Mouse (Mus musculus) CH12.LX (cell line): ENCODE measurements around the gene Nudt22. TPM values are rescaled to one million over a fixed set of nuclear protein-coding genes. Genes with fewer than 3 reads are reported as not detected.

Experiments
- DNase-seq: peaks from one replicate; pipeline ENCODE4 v3.0.0-alpha.2; 2013; ENCODE audit errors: extremely low read depth
- H3K27ac ChIP-seq: 2 replicates; pipeline ENCODE4 v1.5.1; 2012; ENCODE audit warnings: low read depth, mild to moderate bottlenecking, control low read depth, moderate library complexity; ENCODE audit not compliant: insufficient read depth
- H3K27me3 ChIP-seq: replicated peaks from 2 replicates; pipeline ENCODE3; 2012; ENCODE audit warnings: inconsistent platforms
- H3K36me3 ChIP-seq, 2 experiments: replicated peaks in 1 of 2; 2 replicates each; pipeline versions ENCODE3 to v1.6.1; 2012; ENCODE audit warnings: inconsistent platforms in 1 of 2, low read length in 1 of 2, mild to moderate bottlenecking in 1 of 2, mixed read lengths in 1 of 2, moderate library complexity in 1 of 2; ENCODE audit not compliant: control insufficient read depth in 1 of 2, insufficient read depth in 1 of 2
- H3K4me1 ChIP-seq, 2 experiments: 2 replicates each; pipeline ENCODE4 v1.6.1; 2012; ENCODE audit warnings: inconsistent platforms in 1 of 2, moderate library complexity in 1 of 2; ENCODE audit not compliant: insufficient read depth in 2 of 2, control insufficient read depth in 1 of 2
- H3K4me2 ChIP-seq: 2 replicates; pipeline ENCODE4 v1.6.1; 2012; ENCODE audit warnings: low read depth, mild to moderate bottlenecking, control low read depth; ENCODE audit not compliant: poor library complexity, insufficient read depth, severe bottlenecking
- H3K4me3 ChIP-seq, 3 experiments: fragments of 150-350 bp in 1 of 3; sonication (generic) in 1 of 3; replicated peaks in 1 of 3; 2 replicates each; pipeline versions ENCODE3 to v1.5.1; 2011 to 2012; ENCODE audit warnings: low read depth in 2 of 3, low read length in 2 of 3, mild to moderate bottlenecking in 2 of 3, moderate library complexity in 2 of 3, control low read depth in 1 of 3, improper control_type of control experiment in 1 of 3, inconsistent platforms in 1 of 3, mixed read lengths in 1 of 3; ENCODE audit not compliant: poor library complexity in 1 of 3
- H3K79me2 ChIP-seq: replicated peaks from 2 replicates; pipeline ENCODE4 v1.6.1; 2012; ENCODE audit warnings: mild to moderate bottlenecking, moderate library complexity; ENCODE audit not compliant: control insufficient read depth, poor library complexity, insufficient read depth, severe bottlenecking; ENCODE audit errors: extremely low read depth
- H3K9ac ChIP-seq: 2 replicates; pipeline ENCODE4 v1.6.1; 2012; ENCODE audit warnings: low read depth, mild to moderate bottlenecking, control low read depth, moderate library complexity; ENCODE audit not compliant: insufficient read depth
- H3K9me3 ChIP-seq: replicated peaks from 2 replicates; pipeline ENCODE3; 2012; ENCODE audit warnings: low read length, inconsistent platforms, mixed read lengths
- BHLHE40 ChIP-seq: IDR thresholded peaks from 2 replicates; pipeline ENCODE4 v1.6.1; 2011; ENCODE audit warnings: mild to moderate bottlenecking, low read depth, low read length, improper control_type of control experiment
- CHD2 ChIP-seq: IDR thresholded peaks from 2 replicates; pipeline ENCODE4 v1.6.1; 2011; ENCODE audit warnings: low read length, improper control_type of control experiment
- E2F4 ChIP-seq: IDR thresholded peaks from 2 replicates; pipeline ENCODE4 v1.6.1; 2011; ENCODE audit warnings: low read depth, low read length, improper control_type of control experiment; ENCODE audit not compliant: insufficient replicate concordance
- EP300 ChIP-seq: IDR thresholded peaks from 2 replicates; pipeline ENCODE4 v1.6.1; 2011; ENCODE audit warnings: low read length, improper control_type of control experiment
- ETS1 ChIP-seq: conservative IDR thresholded peaks from 2 replicates; pipeline ENCODE4 v1.6.1; 2012; ENCODE audit warnings: low read depth, mild to moderate bottlenecking, inconsistent platforms, low read length, improper control_type of control experiment, moderate library complexity
- HCFC1 ChIP-seq: IDR thresholded peaks from 2 replicates; pipeline ENCODE4 v1.6.1; 2012; ENCODE audit warnings: low read depth, mild to moderate bottlenecking, inconsistent platforms, low read length, improper control_type of control experiment
- IRF4 ChIP-seq: IDR thresholded peaks from 2 replicates; pipeline ENCODE4 v1.6.1; 2014; ENCODE audit warnings: low read depth, mild to moderate bottlenecking, inconsistent platforms, low read length, improper control_type of control experiment
- JUN ChIP-seq: IDR thresholded peaks from 2 replicates; pipeline ENCODE4 v1.6.1; 2011; ENCODE audit warnings: low read depth, mild to moderate bottlenecking, low read length, improper control_type of control experiment, moderate library complexity; ENCODE audit not compliant: insufficient read depth
- JUND ChIP-seq: conservative IDR thresholded peaks from 2 replicates; pipeline ENCODE4 v1.6.1; 2011; ENCODE audit warnings: low read depth, low read length, improper control_type of control experiment
- KAT2A ChIP-seq: IDR thresholded peaks from 2 replicates; pipeline ENCODE4 v1.6.1; 2012; ENCODE audit warnings: low read length, improper control_type of control experiment, inconsistent platforms; ENCODE audit not compliant: insufficient replicate concordance
- MAFK ChIP-seq: IDR thresholded peaks from 2 replicates; pipeline ENCODE4 v1.6.1; 2011; ENCODE audit warnings: low read length, improper control_type of control experiment; ENCODE audit not compliant: insufficient replicate concordance
- MAZ ChIP-seq: IDR thresholded peaks from 2 replicates; pipeline ENCODE4 v1.6.1; 2012; ENCODE audit warnings: low read depth, mild to moderate bottlenecking, inconsistent platforms, low read length, improper control_type of control experiment, moderate library complexity
- MEF2A ChIP-seq: IDR thresholded peaks from 2 replicates; pipeline ENCODE4 v1.6.1; 2014; ENCODE audit warnings: low read depth, mild to moderate bottlenecking, inconsistent platforms, low read length, improper control_type of control experiment, borderline replicate concordance
- MYC ChIP-seq: IDR thresholded peaks from 2 replicates; pipeline ENCODE4 v1.6.1; 2011; ENCODE audit warnings: low read depth, mild to moderate bottlenecking, improper control_type of control experiment, low read length
- NRF1 ChIP-seq: IDR thresholded peaks from 2 replicates; pipeline ENCODE4 v1.6.1; 2014; ENCODE audit warnings: low read depth, mild to moderate bottlenecking, inconsistent platforms, low read length, improper control_type of control experiment, moderate library complexity
- PAX5 ChIP-seq: IDR thresholded peaks from 2 replicates; pipeline ENCODE4 v1.6.1; 2012; ENCODE audit warnings: low read length, inconsistent platforms, mixed read lengths
- POLR2A ChIP-seq: IDR thresholded peaks from 2 replicates; pipeline ENCODE4 v1.6.1; 2011; ENCODE audit warnings: low read depth, mild to moderate bottlenecking, improper control_type of control experiment, low read length
- RCOR1 ChIP-seq: conservative IDR thresholded peaks from 2 replicates; pipeline ENCODE4 v1.6.1; 2012; ENCODE audit warnings: low read depth, mild to moderate bottlenecking, inconsistent platforms, low read length, improper control_type of control experiment
- SIN3A ChIP-seq: IDR thresholded peaks from 2 replicates; pipeline ENCODE4 v1.6.1; 2012; ENCODE audit warnings: low read length, improper control_type of control experiment, inconsistent platforms
- TCF12 ChIP-seq: IDR thresholded peaks from 2 replicates; pipeline ENCODE4 v1.6.1; 2014; ENCODE audit warnings: low read depth, mild to moderate bottlenecking, inconsistent platforms, low read length, improper control_type of control experiment
- USF2 ChIP-seq: conservative IDR thresholded peaks from 2 replicates; pipeline ENCODE4 v1.6.1; 2011; ENCODE audit warnings: low read depth, low read length, improper control_type of control experiment
- ZC3H11A ChIP-seq: IDR thresholded peaks from 2 replicates; pipeline ENCODE4 v1.6.1; 2012; ENCODE audit warnings: low read depth, mild to moderate bottlenecking, inconsistent platforms, low read length, improper control_type of control experiment
- ZKSCAN1 ChIP-seq: IDR thresholded peaks from 2 replicates; pipeline ENCODE4 v1.6.1; 2012; ENCODE audit warnings: low read depth, inconsistent platforms, low read length, improper control_type of control experiment, borderline replicate concordance
- ZMIZ1 ChIP-seq: IDR thresholded peaks from 2 replicates; pipeline ENCODE4 v1.6.1; 2012; ENCODE audit warnings: low read depth, mild to moderate bottlenecking, inconsistent platforms, low read length, improper control_type of control experiment
- ZNF384 ChIP-seq: IDR thresholded peaks from 2 replicates; pipeline ENCODE4 v1.6.1; 2012; ENCODE audit warnings: low read depth, low read length, improper control_type of control experiment, inconsistent platforms
- dilution Hi-C: fragments of 300-500 bp; cut with MboI; formaldehyde crosslinking; loops from 2 replicates; pipeline ENCODE4 v1.14.3; 2020; ENCODE audit warnings: low sequenced_read_pairs; ENCODE audit not compliant: extremely low pct_unique_long_range_greater_than_20kb, extremely low pct_ligation_motif_present
- in situ Hi-C: fragments of 300-500 bp; cut with MboI; formaldehyde crosslinking; loops from 3 replicates; pipeline ENCODE4 v1.14.3; 2019; ENCODE audit warnings: low sequenced_read_pairs, low pct_ligation_motif_present, low pct_unique_long_range_greater_than_20kb, mixed read lengths
- polyA plus RNA-seq: library from polyadenylated mRNA; unstranded; fragments of >175 nt; gene quantifications from 2 replicates; pipeline ENCODE4 v1.2.1, GENCODE M21; 2012; ENCODE audit warnings: low read depth; ENCODE audit not compliant: insufficient read length
- total RNA-seq, 2 experiments: library from RNA; depleted of rRNA; stranded (reverse); fragments of 300-350 nt in 1 of 2; fragments of >200 nt in 1 of 2; gene quantifications; 2 replicates each; pipeline ENCODE4 v1.2.3; 2012 to 2014

Gene Nudt22
- total and polyA plus RNA-seq, 3 experiments = 11.1 to 24.6 (median 11.2) TPM

DNA sequence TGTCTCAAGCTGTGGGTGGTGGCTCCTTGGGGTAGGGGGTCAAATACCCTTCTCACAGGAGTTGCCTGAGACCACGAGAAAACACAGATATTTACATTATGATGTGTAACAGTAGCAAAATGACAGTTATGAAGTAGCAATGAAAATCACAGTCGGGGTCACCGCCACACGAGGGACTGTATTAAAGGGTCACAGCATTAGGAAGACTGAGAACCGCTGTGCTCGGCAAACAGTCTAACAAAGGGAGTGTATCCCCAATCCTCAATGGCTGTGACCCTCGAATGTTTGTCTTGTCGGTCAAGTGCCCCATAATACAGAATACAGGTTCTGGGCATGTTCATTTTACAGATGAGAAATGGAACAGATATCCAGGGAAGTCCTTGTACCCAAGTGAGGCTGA is 1.9 kb downstream of the Nudt22 start:
- H3K4me1 ChIP-seq = peaks cover 4 to 47% of the 10 kb centered on the region in 2 experiments
- H3K4me3 ChIP-seq = no peak overlapping the region
- H3K36me3 ChIP-seq = peaks cover 13 to 24% of the 10 kb centered on the region in 2 experiments
- peak overlapping the region; percentile 67; the same call in 1 of the 2 replicates for H3K4me2 ChIP-seq
- no peaks in the 10 kb centered on the region for H3K9me3 ChIP-seq
- dilution Hi-C loops (no loop called here), in situ Hi-C loops (no loop called here)
- H3K27ac ChIP-seq = no peak overlapping the region
- no peaks in the 10 kb centered on the region for H3K27me3 ChIP-seq
- no peak for TF ChIP-seq IRF4
- no peak for TF ChIP-seq ZNF384
- TF ChIP-seq E2F4 = no peak
- TF ChIP-seq MAZ = no peak
- no peak for TF ChIP-seq PAX5
- no peak for TF ChIP-seq SIN3A
- no peak for TF ChIP-seq ETS1
- no peak for TF ChIP-seq EP300
- no peak for TF ChIP-seq MAFK
- no peak for TF ChIP-seq CHD2
- TF ChIP-seq USF2 = no peak
- no peak for TF ChIP-seq ZC3H11A
- no peak for TF ChIP-seq MYC
- H3K9ac ChIP-seq = no peak overlapping the region
- H3K79me2 ChIP-seq = no peaks in the 10 kb centered on the region
- no peak for DNase-seq

DNA sequence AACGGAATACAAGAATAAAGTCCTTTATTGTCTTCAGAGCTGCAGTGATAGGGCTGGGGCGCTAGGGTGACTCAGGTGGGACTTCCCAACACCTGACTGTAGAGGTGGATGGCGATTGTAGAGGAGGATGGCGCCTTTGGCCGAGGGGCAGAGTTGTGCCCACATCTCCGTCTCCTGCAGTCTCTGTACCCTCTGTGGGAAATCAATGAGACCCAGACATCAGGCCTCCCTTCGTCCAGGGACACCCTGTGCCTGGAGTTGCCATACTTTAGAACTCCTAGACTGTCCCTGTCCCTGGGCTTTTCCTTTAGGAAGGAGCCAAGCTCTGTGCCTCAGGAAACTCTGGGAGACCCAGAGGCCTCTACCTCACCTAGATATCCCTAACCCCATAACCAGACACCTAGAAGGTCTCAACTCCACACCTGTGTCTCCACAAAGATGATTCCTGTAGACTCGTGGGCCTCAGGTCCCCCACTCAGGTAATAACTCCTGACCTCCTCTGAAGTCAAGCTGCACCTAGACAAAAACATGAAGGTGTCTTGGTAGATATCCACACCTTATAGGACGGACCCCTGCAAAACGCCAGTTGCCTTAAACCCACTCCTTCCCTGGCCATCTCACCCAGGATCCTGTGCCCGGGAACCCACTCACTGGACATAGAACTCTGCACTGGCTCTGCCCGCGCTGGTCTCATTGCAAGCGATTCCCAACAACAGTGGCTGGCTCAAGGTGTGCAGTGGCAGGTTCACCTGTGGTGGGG is 2.7 kb downstream of the Nudt22 start:
- Histone ChIP-seq H3K9ac (peak overlapping the region; percentile 46), H3K4me1 (peaks cover 4 to 47% of the 10 kb centered on the region in 2 experiments), H3K79me2 (no peaks in the 10 kb centered on the region), H3K4me3 (peak overlapping the region; percentile 6 to 69 (median 23)), H3K27me3 (no peaks in the 10 kb centered on the region), H3K4me2 (peak overlapping the region; percentile 80), H3K27ac (peak overlapping the region; percentile 9; the same call in 1 of the 2 replicates), H3K9me3 (no peaks in the 10 kb centered on the region), H3K36me3 (peaks cover 6 to 15% of the 10 kb centered on the region in 2 experiments)
- in situ Hi-C loops = no loop called here
- no peak for DNase-seq
- TF ChIP-seq BHLHE40 (no peak), MEF2A (no peak), ZNF384 (no peak), ZKSCAN1 (no peak), TCF12 (no peak), IRF4 (no peak), HCFC1 (no peak), JUND (no peak), NRF1 (no peak), KAT2A (no peak), PAX5 (no peak), POLR2A (no peak), SIN3A (no peak; the same call in 1 of the 2 replicates), ZMIZ1 (no peak), RCOR1 (no peak), MYC (no peak), JUN (no peak)
- dilution Hi-C loops = no loop called here
